Mouse (Mus musculus) spleen, adult 2 months (tissue): ENCODE measurements around the gene Rnf214. TPM values are rescaled to one million over a fixed set of nuclear protein-coding genes. Genes with fewer than 3 reads are reported as not detected.

Experiments
- DNase-seq, 2 experiments: peaks; one replicate each; pipeline versions ENCODE4 v3.0.0 to v3.0.0-alpha.2; 2012 to 2021; ENCODE audit warnings: low spot score in 2 of 2, low read depth in 1 of 2
- H3K27ac ChIP-seq: fragments of 200-500 bp; 2 replicates; pipeline ENCODE4 v1.5.1; 2012; ENCODE audit warnings: low read length, inconsistent platforms; ENCODE audit not compliant: insufficient read depth
- H3K27me3 ChIP-seq: fragments of 200-500 bp; 2 replicates; pipeline ENCODE4 v1.6.1; 2012; ENCODE audit warnings: mild to moderate bottlenecking, moderate library complexity, low read length, inconsistent platforms; ENCODE audit not compliant: control insufficient read depth, insufficient read depth
- H3K36me3 ChIP-seq: fragments of 200-500 bp; 2 replicates; pipeline ENCODE4 v1.6.1; 2012; ENCODE audit warnings: mild to moderate bottlenecking, low read length, inconsistent platforms; ENCODE audit not compliant: control insufficient read depth, insufficient read depth
- H3K4me1 ChIP-seq: fragments of 200-500 bp; 2 replicates; pipeline ENCODE4 v1.6.1; 2011; ENCODE audit warnings: inconsistent platforms; ENCODE audit not compliant: control insufficient read depth, insufficient read depth, insufficient read length
- H3K4me3 ChIP-seq: fragments of 200-500 bp; 2 replicates; pipeline ENCODE4 v1.5.1; 2011; ENCODE audit warnings: mild to moderate bottlenecking, inconsistent platforms; ENCODE audit not compliant: insufficient read depth, insufficient read length; ENCODE audit errors: extremely low read depth
- CTCF ChIP-seq: fragments of 200-500 bp; IDR thresholded peaks from 2 replicates; pipeline ENCODE4 v1.5.1; 2011; ENCODE audit warnings: mild to moderate bottlenecking, inconsistent platforms; ENCODE audit not compliant: insufficient read depth, insufficient read length, insufficient replicate concordance; ENCODE audit errors: extremely low read depth
- POLR2A ChIP-seq: fragments of 200-500 bp; IDR thresholded peaks from 2 replicates; pipeline ENCODE4 v1.6.1; 2011; ENCODE audit warnings: low read depth, low read length, inconsistent platforms
- WGBS: fragments of 180-500 bp; shearing (Covaris S2); methylation state at CpG from one replicate; pipeline ENCODE4 v1.1.7; 2018; 5-methylcytosine and 5-hydroxymethylcytosine counted together
- polyA plus RNA-seq: library from polyadenylated mRNA; depleted of rRNA; stranded (reverse); fragments of >200 nt; gene quantifications from 2 replicates; pipeline ENCODE4 v1.2.3, GENCODE M21; 2012

Gene Rnf214
- polyA plus RNA-seq, 1 experiment: 7.7 TPM

DNA sequence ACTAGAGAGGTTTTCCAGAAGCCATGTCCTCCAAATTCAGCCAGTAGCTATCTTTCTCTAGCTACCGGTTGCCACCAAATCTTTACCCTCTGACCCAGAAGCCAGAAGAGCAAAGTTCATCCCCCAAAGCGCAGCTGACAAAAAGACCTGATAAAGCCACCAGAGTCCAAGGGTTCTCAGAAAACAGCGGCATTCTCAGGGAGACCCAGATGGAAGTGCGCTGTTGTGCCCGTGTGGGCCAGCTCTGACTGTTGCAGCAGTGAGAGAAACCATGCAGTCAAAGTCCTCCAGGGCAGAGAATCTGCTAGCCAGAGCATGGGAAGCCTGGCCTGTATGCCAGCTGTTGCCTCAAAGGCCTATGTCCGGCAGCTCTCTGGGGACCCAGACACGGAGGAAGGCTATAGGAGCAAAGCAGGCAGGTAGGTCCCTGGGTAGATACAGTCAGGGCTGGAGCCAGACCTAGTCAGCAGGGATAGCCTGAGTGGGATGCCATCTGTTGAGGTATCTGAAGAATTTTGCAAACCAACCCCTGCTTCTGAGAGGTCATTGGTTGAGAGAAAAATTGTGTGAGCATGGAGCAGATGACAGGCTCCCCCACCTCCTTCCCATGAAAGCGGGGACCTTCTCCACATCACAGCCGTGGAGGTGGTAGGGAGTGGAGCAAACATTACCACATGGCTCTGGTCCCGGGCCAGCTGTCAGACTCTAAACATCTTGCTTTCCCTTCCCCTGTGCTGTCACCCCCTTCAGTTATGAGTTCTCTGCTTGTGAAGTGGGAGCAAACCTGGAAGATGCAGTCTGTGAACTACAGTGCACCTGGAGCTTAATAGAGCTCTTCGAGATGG is 26.1 kb upstream of the Rnf214 start:
- H3K27ac ChIP-seq: peak overlapping the region; percentile 2; the same call in 1 of the 2 replicates
- no peak overlapping the region for H3K4me3 ChIP-seq
- TF ChIP-seq CTCF: no peak
- TF ChIP-seq POLR2A: no peak
- H3K36me3 ChIP-seq: peaks cover 13% of the 10 kb centered on the region
- DNase-seq: no peak
- 66% methylated on average over 11 of the region's 11 CpGs for WGBS
- no peaks in the 10 kb centered on the region for H3K27me3 ChIP-seq
- no peaks in the 10 kb centered on the region for H3K4me1 ChIP-seq

DNA sequence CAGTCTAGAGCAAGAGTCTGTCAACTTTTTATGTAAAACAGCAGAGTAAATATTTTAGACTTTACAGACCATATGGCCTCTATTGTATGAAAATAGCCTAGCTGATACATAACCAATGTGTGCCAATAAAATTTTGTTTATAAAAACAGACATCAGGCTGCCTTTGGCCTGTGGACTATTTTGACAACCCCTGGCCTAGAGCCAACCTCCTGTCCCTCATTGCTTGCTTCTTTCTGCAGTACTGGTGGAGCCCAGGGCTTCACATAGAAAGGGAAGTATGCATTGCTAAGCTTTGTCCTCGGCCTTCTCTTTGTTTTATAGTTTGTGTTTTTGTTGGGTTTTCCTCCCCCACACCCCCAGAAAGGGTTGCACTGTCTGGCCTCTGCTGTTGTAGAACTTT is 25.2 kb upstream of the Rnf214 start:
- WGBS: 9% methylated on average over 1 of the region's 1 CpGs
- H3K27me3 ChIP-seq: no peaks in the 10 kb centered on the region
- no peak overlapping the region for H3K27ac ChIP-seq
- TF ChIP-seq POLR2A (no peak), CTCF (no peak)
- peaks cover 22% of the 10 kb centered on the region for H3K36me3 ChIP-seq
- no peaks in the 10 kb centered on the region for H3K4me1 ChIP-seq
- H3K4me3 ChIP-seq: no peak overlapping the region
- DNase-seq: no peak

DNA sequence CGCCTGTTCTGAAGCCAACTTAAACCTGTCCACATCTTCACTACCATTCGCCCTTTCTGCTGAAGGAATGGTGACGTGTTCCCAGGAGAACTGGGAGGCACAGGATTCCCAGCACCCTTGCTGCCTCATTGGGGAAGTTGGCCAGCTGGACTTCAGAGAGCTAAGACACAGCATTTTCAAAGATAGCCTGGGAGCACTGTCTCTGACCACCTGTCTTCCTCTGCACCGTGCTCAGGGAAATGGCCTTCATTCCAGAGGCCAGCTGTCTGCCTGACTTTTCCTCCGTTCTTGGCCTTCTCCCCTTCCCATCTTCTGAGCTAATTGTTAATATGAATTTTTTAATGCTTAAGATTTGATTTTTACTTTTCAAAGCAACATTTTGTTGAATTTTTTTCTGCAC is 22.6 kb upstream of the Rnf214 start:
- no peak overlapping the region for H3K4me3 ChIP-seq
- H3K27ac ChIP-seq: no peak overlapping the region
- WGBS: 84% methylated on average over 5 of the region's 5 CpGs
- H3K36me3 ChIP-seq: peaks cover 33% of the 10 kb centered on the region
- no peak for DNase-seq
- TF ChIP-seq CTCF (no peak), POLR2A (no peak)
- no peaks in the 10 kb centered on the region for H3K27me3 ChIP-seq
- no peaks in the 10 kb centered on the region for H3K4me1 ChIP-seq

GRCm38 (mm10) chr9:45919895-45920294 is 13.2 kb upstream of the Rnf214 start:
- Histone ChIP-seq H3K27me3 (no peaks in the 10 kb centered on the region), H3K4me1 (no peaks in the 10 kb centered on the region), H3K27ac (0 out of 2 replicates have a peak overlapping the region, but pooled peaks have one; percentile 18), H3K4me3 (no peak overlapping the region), H3K36me3 (peaks cover 43% of the 10 kb centered on the region)
- WGBS: 93% methylated on average over 1 of the region's 1 CpGs
- TF ChIP-seq CTCF: no peak
- TF ChIP-seq POLR2A: no peak
- no peak for DNase-seq

DNA sequence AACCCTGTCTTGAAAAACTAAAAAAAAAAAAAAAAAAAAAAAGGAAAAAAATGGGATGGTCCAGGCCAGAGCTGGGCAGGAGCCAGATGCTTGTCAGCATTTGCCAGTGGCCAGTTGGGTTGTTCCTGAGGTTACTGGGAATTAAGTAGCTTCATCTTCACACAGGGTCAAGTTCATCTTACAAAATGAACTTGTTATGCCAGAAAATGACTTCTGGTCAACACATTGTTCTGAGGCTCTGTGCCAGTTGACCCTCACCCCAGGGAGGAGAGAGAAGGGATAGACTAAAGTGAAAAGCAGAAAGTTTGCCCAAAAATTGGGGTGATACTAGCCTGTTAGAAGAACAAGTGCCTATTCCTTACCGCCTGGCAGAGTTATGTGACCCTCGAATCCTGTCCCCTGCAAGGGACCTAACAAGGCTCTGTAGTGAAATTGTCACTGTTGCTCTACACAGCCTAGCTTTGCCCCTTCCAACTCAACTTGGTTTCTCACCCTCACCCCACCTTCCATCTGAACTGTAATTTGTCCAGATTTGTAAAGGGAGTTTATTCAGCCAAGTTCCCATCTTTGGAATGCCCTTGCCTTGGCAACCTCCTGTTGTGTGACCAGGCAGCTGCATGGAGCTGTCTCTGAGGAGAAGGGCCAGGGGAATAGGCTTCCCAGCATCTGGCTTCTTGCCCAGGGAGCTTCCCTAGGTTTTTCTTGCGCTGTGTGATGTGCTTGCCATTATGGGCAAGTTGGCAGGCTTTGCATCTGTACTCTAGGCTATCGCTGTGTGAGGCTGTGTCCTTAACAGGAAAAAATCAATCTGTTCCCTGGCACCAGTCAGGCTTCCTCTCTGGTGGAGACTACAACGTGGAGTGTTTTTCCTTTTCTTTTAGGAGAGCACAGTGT is 10.6 kb upstream of the Rnf214 start:
- Histone ChIP-seq H3K4me3 (no peak overlapping the region), H3K4me1 (no peaks in the 10 kb centered on the region), H3K27me3 (no peaks in the 10 kb centered on the region), H3K27ac (peak overlapping the region; percentile 14; the same call in 1 of the 2 replicates), H3K36me3 (peaks cover 53% of the 10 kb centered on the region)
- TF ChIP-seq POLR2A (no peak), CTCF (no peak)
- WGBS: 87% methylated on average over 5 of the region's 5 CpGs
- no peak for DNase-seq

DNA sequence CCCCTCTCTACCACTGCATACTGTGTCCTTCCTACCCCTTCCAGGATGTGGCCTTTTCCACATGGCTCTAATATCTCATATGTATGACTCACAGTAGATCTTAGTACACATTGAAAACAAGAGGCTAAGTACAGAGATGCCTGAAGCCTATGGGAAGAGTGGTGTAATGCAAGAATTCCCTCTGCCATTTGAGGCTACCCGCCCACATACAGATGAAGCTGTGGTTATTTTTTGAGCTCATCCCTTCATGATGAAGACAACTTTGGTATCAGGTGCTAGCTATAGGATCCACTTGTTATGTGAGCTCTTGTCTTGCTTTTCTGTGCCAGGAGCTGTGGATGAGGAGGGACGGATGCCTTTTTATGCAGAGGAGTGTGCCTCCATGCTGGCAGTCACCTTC is 8.9 kb upstream of the Rnf214 start:
- Histone ChIP-seq H3K36me3 (peaks cover 52% of the 10 kb centered on the region), H3K27ac (no peak overlapping the region), H3K4me1 (no peaks in the 10 kb centered on the region), H3K27me3 (no peaks in the 10 kb centered on the region), H3K4me3 (no peak overlapping the region)
- 91% methylated on average over 2 of the region's 2 CpGs for WGBS
- TF ChIP-seq POLR2A (no peak), CTCF (no peak)
- no peak for DNase-seq
